Mouse (Mus musculus) brain, embryonic 14.5 days (tissue): ENCODE measurements at regions not wholly inside any gene's neighbourhood (a gene's known extent, or its start where the extent isn't known, plus 50 kb on each side); places are given as distances from the start of the nearest gene placed in this dataset.

Experiments used
- CTCF ChIP-seq: fragments of 200-500 bp; IDR thresholded peaks from 2 replicates; pipeline ENCODE4 v1.5.1; 2012; ENCODE audit warnings: inconsistent platforms, mild to moderate bottlenecking, moderate library complexity, borderline replicate concordance; ENCODE audit not compliant: insufficient read depth, insufficient read length; ENCODE audit errors: extremely low read depth
- POLR2A ChIP-seq: fragments of 200-500 bp; IDR thresholded peaks from 2 replicates; pipeline ENCODE4 v1.6.1; 2012; ENCODE audit warnings: mild to moderate bottlenecking, inconsistent platforms, borderline replicate concordance; ENCODE audit not compliant: poor library complexity, insufficient read depth, insufficient read length, severe bottlenecking; ENCODE audit errors: extremely low read depth

DNA sequence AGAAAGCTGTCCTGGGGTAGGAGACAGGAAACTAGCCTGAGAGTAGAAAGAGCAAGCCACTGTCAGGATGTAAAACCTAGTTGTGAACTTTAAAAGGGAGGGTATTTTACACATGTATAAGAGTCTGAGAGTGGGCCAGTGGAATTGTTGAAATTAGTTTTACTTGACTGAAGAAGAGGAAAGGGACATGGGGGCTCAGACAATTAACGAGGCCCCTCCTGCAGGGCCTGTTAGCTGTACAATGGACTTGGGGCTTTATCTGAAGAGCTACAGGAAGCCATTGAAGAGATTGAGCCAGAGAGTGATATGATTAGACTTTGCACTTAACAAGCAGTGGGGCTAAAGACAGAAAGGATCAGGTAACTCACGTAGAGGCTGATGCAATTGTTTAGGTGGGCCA lies 102.2 kb upstream of the Adamts9 start:
- TF ChIP-seq CTCF (no peak), POLR2A (no peak)
